Mouse (Mus musculus) gastrocnemius, postnatal 36 days (tissue): ENCODE measurements around the gene Kitl. TPM values are rescaled to one million over a fixed set of nuclear protein-coding genes. Genes with fewer than 3 reads are reported as not detected.

Source experiments
- DNase-seq, 2 experiments: peaks; one replicate each; pipeline ENCODE4 v3.0.0; 2022
- intact Hi-C: fragments of 180-260 bp; cut with DNase I; formaldehyde crosslinking; loops from one replicate; pipeline ENCODE4 v1.15.1; 2025
- microRNA-seq, 2 experiments: library from miRNA; unstranded; fragments of <30 nt; microRNA quantifications; one replicate each; pipeline ENCODE4 v1.2.0; 2021
- total RNA-seq, 2 experiments: library from RNA; stranded (reverse); gene quantifications; 2 replicates each; pipeline ENCODE4 v1.2.3; 2021

Kitl gene
- total RNA-seq, 2 experiments from 2014 or later: 21.1 to 23.7 TPM

DNA sequence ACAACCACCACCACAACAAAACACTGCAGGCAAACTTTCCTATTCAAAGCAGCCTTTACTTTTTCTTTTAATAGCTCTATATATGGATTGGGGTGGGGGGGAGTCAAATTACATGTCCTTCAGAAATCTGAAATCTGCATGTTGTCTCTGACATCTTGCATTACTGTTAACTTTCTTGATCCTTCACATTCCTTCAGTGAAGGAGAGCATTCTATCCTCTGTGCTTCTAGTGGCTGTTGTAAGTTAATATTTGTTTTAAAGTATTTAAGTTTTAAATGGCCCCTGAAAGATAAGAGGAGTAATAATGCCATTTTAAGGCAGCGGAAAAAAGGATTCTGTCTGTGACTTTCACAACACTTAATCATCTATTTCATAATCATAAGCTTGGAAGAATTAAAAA lies 57.2 kb downstream of the Kitl start:
- intact Hi-C loops: no loop called here
- no peak for DNase-seq

DNA sequence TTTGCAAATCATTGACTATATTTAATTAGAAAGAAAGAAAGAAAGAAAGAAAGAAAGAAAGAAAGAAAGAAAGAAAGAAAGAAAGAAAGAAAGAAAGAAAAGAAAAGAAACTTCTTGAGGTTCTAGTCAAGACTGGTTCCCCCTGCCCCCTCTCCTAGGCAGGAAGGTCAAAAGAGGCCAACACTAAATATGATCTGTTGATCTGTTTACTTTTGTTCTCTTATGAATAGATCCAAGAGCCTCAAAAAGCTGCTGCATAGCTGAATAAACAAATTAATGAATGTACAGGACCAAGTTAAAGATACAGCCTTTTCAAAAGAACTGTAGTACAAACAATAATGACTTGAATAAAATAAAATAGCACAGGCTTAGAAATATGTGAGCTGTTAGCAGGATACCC lies 57.7 kb downstream of the Kitl start:
- no peak for DNase-seq
- intact Hi-C loops: no loop called here

DNA sequence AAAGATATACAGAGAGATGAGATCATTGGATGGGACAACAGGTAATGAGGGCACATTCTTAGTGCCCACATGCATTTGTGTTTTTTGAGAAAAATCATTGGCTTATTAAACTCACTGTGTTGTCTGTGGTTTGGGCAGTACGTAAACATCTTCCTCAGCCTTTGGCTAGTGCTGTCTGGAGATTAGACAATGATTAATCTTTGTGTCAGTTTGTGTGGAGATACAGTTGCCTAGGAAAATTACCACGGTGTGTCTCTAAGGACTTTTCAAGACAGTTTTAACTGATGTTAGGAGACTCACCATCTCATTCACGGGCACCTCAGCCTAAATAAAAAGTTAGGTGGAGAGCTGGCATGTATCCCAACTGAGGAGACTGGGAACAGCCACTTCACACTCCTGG lies 85.7 kb downstream of the Kitl start:
- intact Hi-C loops: no loop called here
- no peak for DNase-seq

DNA sequence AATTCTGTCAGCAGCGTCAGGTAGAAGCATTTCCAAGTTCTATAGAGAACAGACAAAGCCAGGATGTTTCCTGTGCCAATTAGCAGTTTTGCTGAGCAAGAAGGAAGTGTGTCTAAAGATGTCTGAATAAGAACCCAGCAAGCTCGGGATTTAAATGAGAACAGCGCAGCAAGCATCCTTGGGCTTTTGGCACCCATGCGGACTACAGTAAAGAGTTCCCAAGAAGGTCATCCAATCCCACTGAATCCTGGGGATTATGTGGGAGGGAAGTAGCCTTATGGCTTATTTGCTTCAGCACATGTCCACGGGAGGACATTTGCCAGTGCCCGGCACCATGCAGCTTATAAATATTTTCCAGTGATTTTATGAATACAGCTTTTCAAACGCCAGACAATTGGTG lies 95.8 kb downstream of the Kitl start:
- DNase-seq: no peak
- intact Hi-C loops: no loop called here

- intact Hi-C loops: no loop called here
Observed at GRCm38 (mm10) chr10:100115570-100115969, 100.1 kb downstream of the Kitl start.

DNA sequence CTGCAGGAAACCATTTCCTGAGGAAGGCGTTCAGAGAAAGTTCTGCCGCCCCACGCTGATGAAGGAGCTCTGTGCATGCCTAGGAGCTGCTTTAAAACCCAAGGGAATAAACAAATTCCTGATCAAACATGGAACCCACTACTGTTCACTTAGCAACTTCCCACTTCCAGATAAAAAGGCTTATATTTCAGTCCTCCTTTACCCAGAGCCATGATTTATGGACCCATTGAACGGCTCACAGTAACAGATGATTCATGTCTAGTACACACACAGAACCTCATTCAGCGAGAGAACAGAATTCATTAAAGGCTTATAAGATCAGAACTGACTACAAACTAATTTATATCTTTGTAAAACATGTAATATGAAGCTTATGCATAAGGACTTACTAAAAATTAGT lies 109.0 kb downstream of the Kitl start:
- DNase-seq: no peak
- intact Hi-C loops: no loop called here

More at GRCm38 (mm10) chr10:100115570-100115969, 100.1 kb downstream of the Kitl start:
- DNase-seq: no peak

DNA sequence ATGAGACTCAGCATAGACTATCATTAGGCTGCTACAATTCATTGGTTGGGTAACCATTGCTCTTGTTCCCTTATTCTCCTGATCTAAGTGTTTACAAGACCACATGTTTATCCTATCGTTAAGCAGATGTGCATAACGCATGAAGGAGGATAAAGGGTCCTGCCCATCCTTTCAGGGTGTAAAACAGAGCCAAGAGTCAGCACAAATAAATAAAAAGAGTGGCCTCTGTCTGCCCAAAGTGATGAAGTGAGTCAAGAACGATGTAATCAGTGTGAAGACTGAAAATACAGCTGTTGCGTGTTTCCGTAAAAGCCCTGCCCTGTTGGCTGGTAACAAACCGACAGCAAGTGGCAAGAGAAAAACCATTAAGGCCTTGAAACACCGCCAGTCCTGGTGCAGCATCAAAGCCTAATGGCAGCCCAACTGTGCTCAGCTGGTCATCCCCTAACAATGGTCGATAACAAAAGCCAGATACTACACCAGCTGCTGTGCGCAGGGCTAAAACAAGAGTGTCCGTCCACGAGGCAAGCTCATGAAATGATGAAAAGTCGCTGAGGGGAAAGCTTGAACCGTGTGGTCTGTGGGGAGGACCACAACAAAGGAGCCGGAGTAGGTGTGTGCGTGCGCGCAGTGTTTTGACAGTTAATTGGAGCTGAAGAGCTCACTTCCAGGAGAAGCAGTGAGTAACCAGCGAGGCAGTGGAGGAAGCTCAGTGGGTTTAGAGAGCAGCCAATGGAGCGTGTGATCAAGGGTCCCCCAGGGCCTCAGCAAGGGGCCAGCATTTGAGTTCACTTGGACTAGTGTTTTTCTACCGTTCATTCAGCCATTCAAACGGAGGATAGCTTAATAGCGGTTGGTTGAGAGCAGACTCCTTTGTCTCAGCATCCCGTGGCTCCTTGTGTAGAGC lies 112.7 kb downstream of the Kitl start:
- DNase-seq: no peak
- intact Hi-C loops: no loop called here

GRCm38 (mm10) chr10:100131657-100132056 lies 116.2 kb downstream of the Kitl start:
- DNase-seq: no peak
- intact Hi-C loops: no loop called here

- DNase-seq: no peak
- intact Hi-C loops: no loop called here
Observed at GRCm38 (mm10) chr10:100132304-100132703, 116.9 kb downstream of the Kitl start.

DNA sequence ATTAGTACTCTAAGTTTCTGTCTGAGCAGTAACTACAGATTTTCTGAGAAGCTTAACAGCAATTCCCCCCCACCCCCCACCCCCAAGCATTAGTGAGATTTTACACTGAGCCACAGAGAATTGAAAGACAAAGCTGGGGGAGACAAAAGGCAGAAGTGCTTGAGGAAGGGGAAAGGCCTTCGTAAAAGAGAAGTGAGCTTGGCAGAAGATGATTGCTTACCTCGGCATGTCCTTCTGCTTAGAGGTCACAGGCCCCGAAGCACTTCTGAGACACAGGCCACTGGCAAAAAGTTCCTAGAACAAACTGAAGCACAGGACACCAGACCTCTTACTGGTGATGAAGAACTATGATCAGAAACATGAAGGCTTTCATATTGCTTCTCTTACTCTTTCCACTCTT lies 123.1 kb downstream of the Kitl start:
- intact Hi-C loops: no loop called here
- DNase-seq: no peak

DNA sequence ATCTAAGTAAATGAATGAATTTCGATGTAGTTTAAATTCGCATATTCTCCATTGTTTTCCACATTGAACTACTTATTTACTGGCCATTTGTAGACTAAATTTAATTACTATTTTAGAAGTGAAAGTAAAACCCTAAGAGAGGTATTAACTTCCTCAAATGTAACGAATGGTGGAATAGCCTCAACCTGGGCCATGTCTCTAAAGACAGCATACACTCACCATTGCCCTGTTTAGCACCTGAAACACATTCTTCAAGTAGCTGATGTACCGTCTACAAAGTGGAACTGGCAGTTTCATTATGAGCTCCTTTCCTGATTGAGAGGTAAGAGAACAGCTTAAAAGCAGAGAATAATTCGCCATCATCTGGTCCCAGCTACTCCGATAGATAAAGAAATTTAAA lies 132.7 kb downstream of the Kitl start:
- DNase-seq: no peak
- intact Hi-C loops: no loop called here

Small RNAs within 50 kb of the gene (microRNA-seq; reads per million reads assigned to microRNA genes)
- gene Gm22918: 0 reads per million in 2 experiments
- 0 reads per million in 2 experiments for gene Gm25287
